Mouse (Mus musculus): ENCODE data around the gene Cel. TPM values are rescaled to one million over a fixed set of nuclear protein-coding genes. Genes with fewer than 3 reads are reported as not detected.

The Cel gene
- not detected for total RNA-seq (2022)

- no peak for DNase-seq (ENCODE audit: low spot score in 2 of 2)
Measured at GRCm38 (mm10) chr2:28563303-28563702, at the start of gene Cel. Gene Cel (minus strand): TSS chr2:28563403.

GRCm38 (mm10) chr2:28612436-28613063 is 49.3 kb upstream of the Cel start:
- no peak for DNase-seq (ENCODE audit: low spot score in 2 of 2)

DNA sequence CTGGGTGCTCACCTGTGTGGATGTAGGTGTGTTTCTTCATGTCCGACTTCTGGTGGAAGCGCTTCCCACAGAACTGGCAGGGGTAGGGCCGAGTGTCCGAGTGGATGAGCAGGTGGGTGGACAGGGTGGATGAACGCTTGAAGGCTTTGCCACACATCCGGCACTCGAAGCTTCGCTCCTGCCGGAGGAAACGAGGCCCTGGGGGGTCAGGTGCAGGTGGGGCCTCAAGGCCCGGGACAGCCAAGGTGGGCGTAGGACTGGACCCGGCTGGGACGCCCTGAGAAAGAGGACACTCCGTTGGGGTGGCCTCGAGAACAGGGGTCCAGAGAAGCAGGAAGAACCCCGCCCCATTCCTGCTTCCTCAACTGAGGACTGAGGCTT is 48.2 kb upstream of the Cel start:
- DNase-seq (ENCODE audit: low spot score in 2 of 2), result no peak

GRCm38 (mm10) chr2:28610716-28611406 is 47.7 kb upstream of the Cel start:
- no peak for DNase-seq (ENCODE audit: low spot score in 2 of 2)

DNA sequence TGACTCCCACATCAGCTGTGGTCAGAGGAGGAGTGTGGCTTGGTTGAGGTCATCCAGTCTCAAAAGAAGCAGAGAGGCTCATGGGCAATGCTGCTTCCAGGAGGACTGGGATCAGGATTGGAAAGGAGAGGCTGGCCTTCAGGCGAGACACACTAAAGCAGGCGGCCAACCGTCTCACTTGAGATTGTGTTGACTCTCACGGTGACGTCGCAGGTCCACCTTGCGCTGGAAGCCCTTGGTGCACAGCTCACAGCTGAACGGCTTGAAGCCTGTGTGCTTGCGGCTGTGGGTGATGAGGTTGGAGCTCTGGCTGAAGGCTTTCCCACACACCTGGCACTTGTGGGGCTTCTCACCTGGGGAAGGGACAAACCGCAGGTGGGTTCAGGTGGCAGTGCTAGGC is 46.6 kb upstream of the Cel start:
- no peak for DNase-seq (ENCODE audit: low spot score in 2 of 2)

- DNase-seq (ENCODE audit: low spot score in 2 of 2), result no peak
Measured at GRCm38 (mm10) chr2:28607341-28608165, 44.4 kb upstream of the Cel start.

DNA sequence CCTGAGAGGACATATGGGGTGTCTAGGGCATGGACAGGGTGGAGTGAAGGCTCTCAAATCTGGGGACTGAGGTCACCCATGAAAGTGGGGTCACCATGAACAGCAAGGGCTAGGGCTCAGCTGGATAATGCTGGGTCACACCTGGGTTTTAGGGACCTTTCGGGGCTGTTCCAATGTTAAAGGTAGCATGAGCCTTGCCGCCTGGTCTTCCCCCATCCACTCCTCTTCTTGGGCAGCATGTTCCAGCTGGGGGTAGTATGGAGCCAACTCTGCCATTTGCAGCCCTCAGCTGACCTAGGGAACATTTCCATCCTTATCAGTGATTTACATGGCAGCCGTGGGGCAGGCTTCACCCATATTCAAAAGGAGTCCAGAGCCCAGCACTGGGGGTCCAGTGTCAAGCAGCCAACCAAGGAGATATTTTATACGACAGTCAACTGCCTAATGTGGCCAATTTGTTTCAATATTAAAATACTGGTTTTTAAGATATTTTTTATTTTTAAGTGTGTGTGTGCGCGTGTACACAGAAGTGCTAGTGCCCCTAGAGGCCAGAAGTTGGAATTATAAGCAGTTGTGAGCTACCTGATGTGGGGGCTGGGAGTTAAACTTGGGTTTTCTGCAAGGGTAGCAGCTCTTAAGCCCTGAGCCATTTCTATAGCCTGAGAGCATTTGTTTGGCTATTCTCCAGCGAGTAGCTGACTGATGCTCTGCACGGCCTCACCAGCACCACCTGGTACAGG is 43.6 kb upstream of the Cel start:
- no peak for DNase-seq (ENCODE audit: low spot score in 2 of 2)

DNA sequence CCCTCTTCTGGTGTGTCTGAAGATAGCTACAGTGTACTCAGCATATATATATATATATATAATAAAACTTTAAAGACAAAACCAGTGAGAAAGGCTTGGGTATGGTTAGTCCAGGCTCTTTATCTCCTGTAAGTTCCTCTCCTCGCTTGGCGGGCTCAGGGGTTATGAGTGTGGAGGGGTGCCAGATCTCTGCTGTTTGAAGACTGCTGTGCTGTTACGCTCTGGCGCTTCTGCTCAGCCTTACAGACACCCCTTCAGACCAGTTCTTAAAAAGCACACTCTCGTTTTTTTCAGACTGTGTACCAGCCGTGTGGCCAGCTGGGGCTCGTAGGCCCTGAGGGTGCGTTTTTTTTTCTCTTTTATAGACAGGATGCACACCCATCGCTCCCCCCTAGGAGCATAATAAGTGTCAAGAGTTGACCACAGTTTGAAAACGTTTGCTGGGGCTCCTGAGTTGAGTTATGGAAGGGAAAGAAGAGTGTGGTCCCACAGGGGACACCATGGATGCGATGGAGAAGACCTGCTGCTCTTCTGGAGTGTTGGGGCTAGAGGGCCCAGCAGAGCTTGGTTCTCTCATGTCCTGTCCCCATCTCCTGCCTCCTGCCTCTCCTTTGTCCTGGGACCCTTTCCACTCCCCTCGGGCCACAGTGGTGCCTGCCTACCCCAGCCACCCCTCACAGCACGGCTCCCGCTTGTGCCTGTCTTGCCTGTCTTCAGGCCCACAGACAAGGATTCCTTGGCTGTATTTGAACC is 42.8 kb upstream of the Cel start:
- no peak for DNase-seq (ENCODE audit: low spot score in 2 of 2)

DNA sequence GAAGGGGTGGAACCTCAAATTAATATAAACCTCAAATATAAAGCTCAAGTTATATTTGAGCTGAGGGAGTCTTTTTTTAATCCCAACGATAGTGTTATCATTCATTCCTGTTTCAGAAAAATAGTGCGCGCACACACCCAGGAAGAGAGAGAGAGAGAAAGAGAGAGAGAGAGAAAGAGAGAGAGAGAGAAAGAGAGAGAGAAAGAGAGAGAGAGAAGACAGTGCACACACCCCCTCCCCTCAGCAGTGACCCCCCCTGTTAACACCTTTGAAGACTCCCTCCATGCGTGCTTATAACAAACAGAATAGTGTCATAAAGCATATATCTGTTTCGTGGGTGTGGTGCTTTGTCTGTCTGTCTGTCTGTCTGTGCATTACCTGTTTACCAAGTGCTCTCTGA is 40.3 kb upstream of the Cel start:
- DNase-seq (ENCODE audit: low spot score in 2 of 2), result no peak

- DNase-seq (ENCODE audit: low spot score in 2 of 2), result no peak
Measured at GRCm38 (mm10) chr2:28601720-28602590, 38.8 kb upstream of the Cel start.

DNA sequence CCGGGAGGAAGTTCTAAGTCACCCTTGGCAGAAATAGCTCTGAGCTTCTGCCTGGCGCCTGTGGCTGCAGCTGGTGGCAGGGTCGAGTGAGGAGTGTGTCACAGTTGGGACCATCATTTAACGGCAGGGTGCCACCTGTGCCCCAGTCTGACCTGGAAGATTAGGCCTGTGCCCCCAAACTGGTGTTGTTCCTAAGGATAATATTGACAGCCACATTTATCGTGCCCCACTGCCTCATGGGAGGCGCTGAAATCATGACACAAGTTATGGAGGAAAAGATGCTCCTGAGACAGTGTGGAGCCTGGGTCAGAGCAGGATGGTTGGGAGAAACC is 36.3 kb upstream of the Cel start:
- DNase-seq (ENCODE audit: low spot score in 2 of 2), result no peak

DNA sequence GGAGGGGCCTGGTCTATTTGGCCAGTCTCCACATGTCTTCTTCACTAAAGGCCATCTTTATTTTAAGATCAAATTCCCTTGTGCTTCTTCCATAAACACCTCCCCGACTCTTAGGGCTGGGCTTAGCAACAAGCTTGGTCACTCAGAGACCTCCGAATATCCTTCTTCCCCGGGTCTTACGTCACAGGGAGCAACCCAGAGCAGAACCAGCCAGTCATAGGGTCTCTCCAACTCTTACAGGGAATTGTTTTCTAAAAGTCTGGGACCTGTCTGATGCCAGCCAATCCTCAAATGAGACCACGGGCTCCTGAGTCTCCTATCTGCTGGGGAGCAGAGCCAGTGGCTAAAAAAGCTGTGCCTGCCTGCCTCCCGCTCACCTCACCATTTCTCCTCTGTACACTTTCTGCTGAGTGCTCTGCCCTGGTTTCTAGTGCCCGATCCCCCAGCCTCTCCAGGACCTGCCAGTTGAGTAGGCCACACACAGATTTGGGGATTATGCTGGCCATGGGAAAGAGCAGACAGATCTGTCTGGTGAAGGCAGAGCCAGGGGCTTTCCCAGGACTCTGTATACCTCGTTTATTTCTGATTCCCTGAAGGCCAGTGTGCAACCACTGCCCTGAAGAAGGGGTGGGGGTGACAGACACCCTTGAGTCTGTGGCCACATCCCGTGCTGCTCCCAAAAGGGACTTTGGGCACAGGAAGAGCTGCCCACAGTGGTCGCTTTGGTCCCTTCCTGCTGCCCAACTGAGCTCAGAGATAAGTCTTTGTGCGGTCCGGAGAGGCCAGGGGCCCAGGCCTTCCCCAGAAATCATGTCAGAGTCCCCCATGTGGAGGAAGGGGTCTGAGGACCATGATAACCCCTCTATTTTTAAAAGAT is 35.7 kb upstream of the Cel start:
- DNase-seq (ENCODE audit: low spot score in 2 of 2), result no peak

- no peak for DNase-seq (ENCODE audit: low spot score in 2 of 2)
Measured at GRCm38 (mm10) chr2:28597733-28598547, 34.7 kb upstream of the Cel start.

DNA sequence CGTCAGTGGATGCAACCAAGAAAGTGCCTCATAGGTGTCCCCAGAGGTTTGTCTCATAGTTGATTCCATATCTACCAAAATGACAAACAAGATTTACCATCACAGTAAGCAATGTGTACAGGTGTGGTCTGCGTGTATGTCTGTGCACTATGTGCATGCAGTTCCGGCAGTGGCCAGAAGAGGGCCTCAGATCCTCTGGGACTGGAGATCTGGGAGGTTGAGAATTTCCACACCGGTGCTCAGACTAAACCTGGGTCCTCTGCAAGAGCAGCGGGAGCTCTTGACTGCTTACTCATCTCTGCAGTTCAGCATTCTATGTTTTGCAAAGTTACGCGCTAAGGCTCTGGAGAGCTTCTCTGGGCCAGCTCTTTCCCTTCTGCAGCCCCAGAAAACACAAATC is 33.8 kb upstream of the Cel start:
- no peak for DNase-seq (ENCODE audit: low spot score in 2 of 2)

- DNase-seq (ENCODE audit: low spot score in 2 of 2), result no peak
Measured at GRCm38 (mm10) chr2:28596021-28596420, 32.8 kb upstream of the Cel start.

GRCm38 (mm10) chr2:28592809-28593208 is 29.6 kb upstream of the Cel start:
- no peak for DNase-seq (ENCODE audit: low spot score in 2 of 2)

GRCm38 (mm10) chr2:28591479-28591878 is 28.3 kb upstream of the Cel start:
- no peak for DNase-seq (ENCODE audit: low spot score in 2 of 2)

GRCm38 (mm10) chr2:28588574-28588973 is 25.4 kb upstream of the Cel start:
- no peak for DNase-seq (ENCODE audit: low spot score in 2 of 2)
